Mouse (Mus musculus) urinary bladder, postnatal 4 days (tissue): ENCODE results near the gene Zfp940.
A peak's percentile ranks its signal among the peaks of the same experiment; 100 is the strongest.
"Not testable (repeated sequence)": the region's sequence is repeated elsewhere in the genome, so short reads cannot be mapped to it uniquely, and the experiment has no call there.

Source experiments
- DNase-seq, 2 experiments: peaks; one replicate each; pipeline ENCODE4 v3.0.0; 2021 to 2022; ENCODE audit warnings: low spot score in 2 of 2

The Zfp940 gene

DNA sequence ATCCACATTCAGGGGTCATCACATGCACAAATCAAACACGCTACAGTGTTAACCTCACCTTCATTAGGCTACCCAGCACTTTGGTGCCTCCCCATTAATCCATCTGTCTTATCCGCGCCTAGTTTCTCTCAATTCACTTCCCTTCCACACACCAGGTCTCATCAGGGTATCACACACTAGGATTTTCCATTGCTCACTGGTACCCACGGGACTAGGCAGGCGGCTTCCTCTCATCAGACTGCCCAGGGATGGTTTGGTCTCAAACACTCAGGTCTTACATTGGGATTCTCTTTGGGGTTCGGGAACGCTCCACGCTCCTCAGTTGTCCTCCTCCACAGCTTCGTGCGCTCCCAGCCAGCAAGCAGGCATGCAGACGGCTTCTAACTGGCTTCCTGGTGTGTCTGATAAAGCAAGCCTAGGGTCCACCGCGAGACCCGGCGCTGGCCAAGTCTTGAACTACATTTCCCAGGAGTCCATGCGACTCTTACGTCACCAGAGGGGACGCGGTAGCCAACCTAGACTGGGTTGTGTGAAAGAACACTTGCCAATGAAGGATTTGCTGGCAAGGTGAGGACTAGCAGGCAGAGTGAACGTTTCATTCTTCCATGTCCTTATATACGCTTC is at the start of gene Zfp940:
Gene Zfp940, minus strand, starts transcription at position 451 of the 624 bp plus-strand sequence.
- DNase-seq, result peak; percentile 54 to 72

DNA sequence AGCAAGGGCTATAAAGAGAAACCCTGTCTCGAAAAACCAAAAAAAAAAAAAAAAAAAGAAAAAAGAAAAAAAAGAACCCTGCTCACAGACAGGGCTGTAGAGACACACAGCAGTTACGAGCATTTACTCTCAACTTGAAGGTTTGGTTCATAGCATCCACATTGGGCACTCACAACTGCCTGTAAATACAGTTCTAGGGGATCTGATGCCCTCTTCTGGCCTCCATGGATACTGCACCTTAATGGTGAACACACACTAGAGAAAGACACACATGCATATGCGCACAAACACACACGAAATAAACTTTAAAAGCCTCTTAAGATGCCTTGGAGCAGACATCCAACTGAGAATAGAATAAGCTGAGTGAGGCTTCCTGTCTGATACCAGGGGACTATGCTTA is 44.9 kb upstream of the Zfp940 start:
- DNase-seq, result no peak

DNA sequence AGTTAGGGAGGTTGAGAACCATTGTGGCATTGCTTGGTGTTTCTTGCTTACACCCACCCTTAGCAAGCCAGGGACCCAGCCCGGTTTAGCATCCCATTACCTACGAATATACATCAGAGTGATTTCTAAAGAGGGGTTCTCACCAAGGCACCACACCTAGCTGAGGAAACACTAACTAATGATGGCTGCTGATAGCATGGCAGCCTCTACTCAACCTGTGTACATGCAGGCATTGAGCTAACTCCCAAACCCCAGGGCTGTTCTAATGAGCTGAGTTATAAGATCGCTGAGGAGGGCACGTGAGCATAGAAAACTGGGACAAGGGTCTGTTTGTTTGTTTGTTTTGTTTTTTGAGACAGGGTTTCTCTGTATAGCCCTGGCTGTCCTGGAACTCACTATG is 39.3 kb upstream of the Zfp940 start:
- no peak for DNase-seq

DNA sequence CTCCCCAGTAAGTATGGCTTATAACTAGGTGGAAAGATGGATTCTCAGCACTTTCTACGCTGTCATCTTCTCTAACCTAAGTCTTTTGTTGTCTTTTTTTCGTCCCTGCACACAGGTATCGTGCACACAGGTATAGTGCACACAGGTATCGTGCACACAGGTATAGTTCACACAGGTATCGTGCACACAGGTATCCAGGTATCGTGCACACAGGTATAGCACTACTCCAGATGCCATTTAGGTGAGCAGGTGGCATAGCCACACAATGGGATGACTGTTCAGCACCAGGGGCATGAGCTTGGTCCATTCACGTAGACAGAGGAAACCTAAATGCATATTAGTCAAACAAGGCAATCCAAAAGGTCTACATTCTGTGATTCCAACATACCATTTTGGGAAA is 37.0 kb upstream of the Zfp940 start:
- DNase-seq, result no peak

DNA sequence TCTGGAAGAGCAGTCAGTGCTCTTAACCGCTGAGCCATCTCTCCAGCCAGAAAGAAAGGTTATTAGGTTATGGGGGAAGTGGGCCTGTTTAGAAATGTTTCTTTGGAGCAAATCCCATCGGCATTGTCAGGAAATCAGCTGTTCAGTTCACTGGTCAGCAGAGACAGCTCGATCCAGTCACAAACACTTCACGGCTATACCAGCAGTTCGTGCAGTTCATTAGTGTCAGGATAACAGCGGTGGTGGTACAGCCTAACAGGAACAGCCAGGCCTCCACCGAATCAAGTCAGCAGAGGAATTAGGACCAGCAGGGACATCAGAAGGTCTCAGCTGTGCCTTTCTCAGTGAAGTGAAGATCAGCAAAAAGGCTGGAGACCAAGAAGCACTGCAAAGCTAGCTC is 27.4 kb upstream of the Zfp940 start:
- DNase-seq, result no peak

DNA sequence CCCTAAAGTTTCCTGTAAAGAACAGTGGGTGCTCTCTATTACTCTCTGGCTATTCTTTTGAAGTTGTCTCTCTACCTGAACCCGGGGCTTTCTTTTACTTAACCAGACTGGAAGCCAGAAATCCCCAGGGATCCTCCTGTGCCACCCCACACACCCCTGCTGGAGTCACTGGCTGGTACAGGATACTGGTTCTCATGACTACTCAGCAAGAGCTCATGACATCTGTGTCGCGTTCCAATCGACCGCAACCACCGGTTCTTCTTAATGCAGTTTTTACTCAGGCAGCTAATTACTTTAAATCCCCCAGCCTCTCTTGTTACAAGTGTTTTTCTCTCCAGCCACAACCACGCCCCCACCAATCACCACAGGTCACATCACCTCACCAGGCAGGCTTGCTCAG is 26.6 kb upstream of the Zfp940 start:
- no peak for DNase-seq

DNA sequence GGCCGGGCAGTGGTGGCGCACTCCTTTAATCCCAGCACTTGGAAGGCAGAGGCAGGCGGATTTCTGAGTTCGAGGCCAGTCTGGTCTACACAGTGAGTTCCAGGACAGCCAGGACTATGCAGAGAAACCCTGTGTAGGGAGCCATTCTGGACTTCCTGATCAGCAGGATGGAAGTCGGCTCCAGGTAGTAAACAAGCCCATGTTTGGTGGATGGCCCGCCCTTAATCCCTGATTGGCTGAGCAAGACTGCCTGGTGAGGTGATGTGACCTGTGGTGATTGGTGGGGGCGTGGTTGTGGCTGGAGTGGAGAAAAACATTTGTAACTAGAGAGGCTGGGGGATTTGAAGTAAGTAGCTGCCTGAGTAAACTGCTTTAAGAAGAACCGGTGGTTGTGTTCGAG is 24.1 kb upstream of the Zfp940 start:
- not testable (repeated sequence) for DNase-seq

DNA sequence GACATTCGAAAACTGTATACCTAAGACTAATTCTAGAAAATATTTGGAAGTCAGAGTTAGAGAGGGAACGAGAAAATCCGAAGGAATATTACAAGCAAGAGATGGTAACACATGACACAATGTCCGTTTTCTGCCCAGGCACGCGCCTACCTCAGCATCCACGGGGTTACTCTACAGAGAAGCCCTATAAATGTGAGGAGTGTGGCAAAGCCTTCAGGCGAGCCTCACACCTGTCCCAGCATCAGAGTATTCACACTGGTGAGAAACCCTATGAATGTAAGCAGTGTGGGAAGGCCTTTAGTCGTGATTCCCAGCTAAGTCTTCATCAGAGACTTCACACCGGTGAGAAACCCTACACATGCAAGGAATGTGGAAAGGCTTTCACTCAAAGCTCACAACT is 20.8 kb upstream of the Zfp940 start:
- no peak for DNase-seq

DNA sequence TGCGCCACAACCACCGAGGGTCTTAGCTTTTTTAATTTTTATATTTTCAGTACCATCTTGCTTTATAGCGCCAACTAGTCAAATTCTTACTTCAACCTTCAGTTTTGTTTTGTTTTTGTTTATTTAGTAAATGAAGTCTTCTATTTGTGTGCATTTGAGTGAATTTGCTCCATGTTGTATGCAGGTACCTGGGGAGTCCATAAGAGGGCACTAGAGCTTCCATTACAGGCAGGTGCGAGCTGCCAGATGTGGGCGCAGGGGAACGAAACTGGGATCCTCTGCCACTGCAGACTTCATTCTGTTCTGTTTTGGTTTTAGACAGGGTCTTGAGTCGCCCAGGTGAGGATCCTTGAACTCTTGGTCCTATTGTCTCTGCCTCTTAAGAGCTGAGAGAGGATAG is 8.2 kb upstream of the Zfp940 start:
- no peak for DNase-seq

DNA sequence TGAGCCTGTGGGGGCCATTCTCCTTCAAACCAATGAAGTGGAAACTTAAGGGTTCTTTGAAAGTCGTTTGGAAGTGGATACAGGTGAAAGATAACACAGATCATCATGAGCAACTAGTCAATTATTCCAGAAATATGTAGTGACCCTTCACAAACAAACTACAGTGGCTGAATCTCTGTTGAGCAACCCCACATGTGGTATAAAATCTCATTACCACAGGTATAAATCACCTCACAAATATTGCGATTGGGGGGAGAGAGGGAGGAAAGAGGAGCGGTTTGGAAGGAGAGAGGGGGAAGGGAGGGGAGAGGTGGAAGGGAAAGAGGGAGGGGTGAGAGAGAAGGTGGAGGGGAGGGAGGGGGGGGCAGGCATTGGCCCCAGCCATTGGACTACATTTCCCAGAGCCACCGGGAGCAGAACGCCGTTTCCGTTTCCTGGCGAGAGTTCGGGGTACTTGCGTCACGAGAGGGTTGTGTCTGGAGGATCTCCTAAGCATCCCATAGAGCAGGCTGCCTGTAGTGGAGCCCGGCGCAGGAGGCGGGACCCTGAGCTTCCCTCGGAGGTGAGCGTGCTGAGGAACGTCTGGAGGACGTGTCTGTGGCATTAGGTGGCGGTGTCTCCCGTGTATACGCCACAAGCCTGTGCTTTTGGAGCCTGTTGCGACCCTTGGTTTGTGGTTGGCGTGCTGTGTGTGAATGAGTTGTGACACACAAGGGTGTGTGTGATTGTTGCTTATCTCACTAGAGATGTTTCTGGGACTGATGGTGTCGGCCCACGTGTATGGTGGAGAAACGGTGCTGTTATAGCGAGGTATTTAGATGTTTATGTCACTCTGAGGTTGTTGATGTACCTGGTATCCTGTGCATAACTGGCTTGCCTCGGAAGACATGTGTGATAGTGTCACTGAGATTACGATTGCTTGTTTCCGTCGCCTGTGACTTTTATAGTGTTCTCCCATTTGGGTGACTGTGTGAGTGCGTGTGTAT is 6.4 kb upstream of the Zfp940 start, which contains the start of gene Zfp420:
Gene Zfp420, plus strand, starts transcription at position 448 of the 986 bp plus-strand sequence.
- DNase-seq, result peak; percentile 77 to 81

DNA sequence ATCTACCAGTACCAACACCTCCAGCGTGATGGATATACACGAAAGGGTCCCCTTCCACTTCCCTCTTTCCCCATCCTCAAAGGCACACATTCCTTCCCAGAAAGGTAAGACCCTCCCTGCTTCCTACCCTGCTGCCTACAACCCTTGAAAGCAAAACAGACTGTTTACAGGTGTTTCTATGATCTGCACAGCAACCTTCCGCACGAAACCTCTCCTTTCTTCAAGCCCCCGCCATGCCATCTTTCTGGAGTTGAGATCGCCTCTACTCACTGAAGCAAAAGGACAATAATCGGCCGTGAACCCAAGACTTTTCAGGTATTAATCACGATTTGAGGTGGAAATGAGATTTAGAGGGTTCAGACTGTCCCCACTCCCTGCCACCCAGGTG is 644 bp downstream of the Zfp940 start:
- no peak for DNase-seq

DNA sequence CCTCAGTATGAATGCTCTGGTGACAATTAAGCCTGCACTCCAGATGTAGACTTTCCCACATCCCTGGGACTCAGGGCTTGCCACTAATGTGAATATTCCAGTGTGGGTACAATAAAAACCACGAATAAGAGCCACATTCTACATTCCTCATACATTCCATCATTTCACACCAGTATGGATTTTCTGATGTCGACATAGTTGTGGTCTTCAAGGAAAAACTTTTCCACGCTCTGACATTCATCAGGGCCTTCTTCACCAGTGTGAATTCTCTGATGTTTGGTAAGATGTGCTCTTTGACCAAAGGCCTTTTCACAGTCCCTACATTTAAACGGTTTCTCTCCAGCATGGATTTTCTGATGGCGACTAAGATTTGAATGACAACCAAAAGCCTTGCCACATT is 8.9 kb downstream of the Zfp940 start:
- DNase-seq, result no peak

DNA sequence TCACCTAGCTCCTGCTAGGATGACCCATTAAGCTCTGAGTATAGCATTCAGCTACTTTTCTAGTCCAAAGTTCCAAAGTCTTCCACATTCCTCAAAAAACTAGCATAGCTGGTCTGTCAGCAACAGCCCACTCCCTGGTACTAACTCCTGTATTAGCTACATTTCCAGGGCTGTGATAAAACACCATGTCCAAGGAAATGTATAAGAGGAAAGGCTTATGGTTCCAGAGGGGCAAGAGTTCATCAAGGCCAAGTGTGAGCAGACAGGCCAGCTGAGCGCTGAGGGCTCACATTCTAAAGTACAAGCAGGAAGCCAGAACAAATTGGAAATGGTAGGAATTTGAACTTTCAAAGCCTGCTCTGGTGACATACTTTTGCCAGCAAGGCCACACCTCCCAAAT is 11.4 kb downstream of the Zfp940 start:
- DNase-seq, result no peak

DNA sequence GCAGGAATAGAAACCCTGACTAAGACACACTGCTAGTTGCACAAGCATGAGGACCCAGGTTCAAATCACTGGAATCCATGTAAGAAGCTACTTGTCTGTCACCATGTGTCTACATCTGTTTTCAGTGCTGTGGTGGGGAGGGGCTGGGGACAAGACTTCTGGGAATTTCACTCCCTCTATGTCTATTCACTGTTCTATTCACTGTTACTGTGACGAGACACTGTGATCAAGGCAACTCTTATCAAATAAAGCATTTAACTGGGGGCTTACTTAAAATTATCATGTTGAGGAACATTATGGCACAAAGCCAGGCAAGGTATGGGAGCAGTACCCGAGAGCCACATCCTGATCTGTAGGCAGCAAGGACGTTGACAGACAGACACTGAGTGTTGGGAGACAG is 14.2 kb downstream of the Zfp940 start:
- no peak for DNase-seq

DNA sequence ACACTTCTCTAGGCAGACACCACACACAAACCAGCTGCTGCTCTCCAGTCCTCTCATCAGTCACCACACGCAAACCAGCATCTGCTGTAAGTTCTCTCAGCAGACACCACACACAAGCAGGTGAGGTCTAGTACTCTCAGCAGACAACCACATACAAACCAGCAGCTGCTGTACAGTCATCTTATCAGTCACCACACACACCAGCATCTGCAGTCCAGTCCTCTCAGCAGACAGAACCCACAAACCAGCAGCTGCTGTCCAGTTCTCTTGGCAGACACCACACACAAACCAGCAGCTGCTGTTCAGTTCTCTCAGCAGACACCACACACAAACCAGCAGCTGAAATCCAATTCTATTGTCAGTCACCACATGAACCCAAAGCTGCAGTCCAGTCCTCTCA is 16.7 kb downstream of the Zfp940 start:
- no peak for DNase-seq

DNA sequence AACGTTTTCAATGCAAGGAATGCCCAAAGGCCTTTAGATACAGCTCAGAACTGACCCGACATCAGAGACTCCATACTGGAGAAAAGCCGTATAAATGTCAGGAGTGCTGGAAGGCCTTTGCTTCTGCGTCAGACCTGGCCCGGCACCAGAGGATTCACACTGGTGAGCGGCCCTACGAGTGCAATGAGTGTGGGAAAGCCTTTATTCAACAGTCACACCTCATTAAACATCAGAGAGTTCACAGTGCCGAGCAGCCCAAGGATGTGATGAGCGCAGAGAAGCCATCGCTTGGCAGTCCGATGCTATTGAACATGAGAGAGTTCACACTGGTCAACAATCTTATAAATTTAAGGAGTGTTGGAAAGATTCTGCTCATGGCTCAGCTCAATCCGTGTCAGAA is 23.7 kb downstream of the Zfp940 start:
- no peak for DNase-seq

DNA sequence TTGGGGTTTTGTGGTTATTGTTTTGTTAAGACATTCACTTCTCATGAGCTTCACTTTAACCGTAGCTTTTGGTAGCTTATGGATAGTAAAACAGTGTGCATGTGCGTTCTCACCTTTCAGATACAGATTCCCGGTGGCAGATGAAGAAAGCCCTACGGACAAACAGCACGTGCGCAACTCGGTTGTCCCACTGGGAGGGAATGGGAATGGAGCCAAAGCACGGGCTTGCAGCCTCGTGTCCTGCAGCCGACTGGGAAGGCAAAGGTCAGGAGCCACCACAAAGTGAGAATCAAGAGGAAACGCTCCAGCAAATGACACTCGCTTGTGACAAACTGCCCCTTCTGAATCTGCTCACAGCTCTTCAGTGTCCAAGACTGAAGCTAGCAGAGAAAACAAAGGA is 25.5 kb downstream of the Zfp940 start:
- DNase-seq, result no peak

DNA sequence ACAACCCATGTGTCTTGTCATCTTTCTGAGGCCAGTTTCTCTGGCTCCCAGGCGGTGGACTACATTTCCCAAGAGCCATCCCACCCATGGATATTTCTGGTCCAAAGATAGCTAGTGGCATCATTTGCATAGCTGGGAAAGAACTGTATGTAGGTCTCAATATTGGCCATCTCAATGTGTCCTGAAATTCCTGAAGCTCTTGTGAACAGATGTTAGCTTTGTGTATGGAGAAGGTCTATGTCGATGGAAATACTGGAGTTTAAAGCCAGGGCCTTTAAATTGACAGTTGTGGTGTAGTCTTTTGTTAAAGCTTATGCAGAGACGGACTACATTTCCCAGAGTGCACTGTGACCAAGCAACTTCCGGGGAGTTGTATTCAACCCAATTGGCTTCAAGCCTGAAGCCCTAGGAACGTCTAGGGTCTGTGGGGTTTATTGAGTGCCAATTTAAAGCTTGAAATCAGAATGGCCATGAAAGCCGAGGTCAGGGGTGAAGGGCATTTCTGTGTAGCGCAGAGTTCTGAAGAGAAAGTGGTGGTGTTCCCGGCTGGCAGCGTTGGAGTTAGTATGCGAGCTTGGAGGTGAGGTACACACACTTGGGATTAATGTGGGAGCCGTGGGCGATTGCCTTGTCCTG is 34.7 kb downstream of the Zfp940 start:
- peak in 1 of 2 experiments; percentile 38 for DNase-seq

DNA sequence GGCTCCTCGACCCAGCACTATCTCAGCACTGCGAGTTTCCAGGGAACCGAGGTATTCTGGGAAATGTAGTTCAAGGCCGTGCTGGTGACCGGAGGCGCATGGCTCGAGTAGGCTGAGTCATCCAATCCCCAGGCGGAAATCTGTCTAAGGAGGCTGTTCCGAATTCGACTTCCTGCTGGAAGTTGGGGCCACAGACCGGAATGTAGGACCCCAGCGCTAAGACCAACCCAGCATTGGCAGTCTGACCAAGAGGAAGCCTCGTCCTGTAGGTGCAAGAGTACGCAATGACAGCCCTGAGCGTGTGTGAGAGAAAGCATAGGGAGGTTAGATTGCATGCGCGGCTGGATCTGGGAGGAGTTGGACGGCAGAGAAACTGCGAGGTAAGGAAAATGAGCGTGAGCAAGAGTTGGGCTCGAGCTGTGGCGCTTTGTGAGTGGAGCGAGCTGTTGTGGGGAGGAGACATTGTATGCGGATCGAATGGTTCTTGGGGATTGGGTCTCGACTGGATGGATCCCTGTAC is 37.5 kb downstream of the Zfp940 start, which contains the start of gene Zfp790:
Gene Zfp790, plus strand, starts transcription at position 205 of the 520 bp plus-strand sequence.
- peak; percentile 83 to 84 for DNase-seq

DNA sequence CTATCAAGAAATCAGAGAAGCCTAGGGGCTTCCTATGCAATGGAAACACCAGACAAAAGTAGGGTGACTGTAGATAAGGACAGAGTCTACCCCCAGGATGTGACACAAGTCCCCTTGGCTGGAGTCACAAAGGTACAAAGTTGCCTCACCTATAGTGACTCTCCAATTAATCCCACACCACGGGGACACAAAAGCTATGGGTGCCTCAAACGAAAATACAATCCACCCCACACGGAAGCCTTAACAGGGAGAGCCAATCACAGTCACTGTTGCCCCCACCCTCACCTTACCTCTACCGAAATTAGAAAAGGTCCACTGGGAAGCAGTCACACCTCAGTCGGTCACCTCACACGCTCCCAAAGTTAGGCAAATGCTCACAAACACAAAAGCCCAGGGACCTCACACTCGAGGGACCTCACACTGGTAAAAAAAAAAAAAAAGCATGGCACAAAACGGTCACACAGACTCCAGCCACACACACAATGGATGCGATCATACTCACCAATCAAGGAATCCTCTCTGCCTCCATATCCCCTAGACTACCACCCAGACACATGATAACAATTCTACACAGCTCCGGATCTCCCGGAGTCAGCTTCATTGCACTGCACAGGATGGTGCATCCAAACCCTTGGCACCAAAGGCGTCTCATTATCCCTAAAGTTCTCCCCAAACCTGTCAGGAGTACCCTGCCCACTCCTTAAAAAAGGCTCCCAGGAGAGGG is 38.2 kb downstream of the Zfp940 start:
- no peak for DNase-seq

DNA sequence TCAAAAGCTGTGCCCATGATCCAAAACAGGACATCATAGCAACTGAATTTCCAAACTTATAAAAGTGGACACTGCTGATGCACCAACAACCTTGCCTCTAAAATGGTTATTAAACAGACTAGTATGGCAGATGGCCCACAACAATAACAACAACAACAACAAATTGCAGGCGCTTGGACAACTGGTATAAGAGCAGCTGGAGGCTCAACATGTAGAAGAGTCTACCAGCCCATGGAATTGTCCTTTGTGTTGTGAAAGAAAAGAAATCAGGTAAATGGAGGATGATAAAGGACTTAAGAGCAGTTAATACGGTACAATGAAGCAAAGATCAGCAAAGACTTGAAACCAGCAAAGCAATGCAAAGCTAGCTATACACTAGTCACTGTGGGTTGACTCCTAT is 39.1 kb downstream of the Zfp940 start:
- no peak for DNase-seq

DNA sequence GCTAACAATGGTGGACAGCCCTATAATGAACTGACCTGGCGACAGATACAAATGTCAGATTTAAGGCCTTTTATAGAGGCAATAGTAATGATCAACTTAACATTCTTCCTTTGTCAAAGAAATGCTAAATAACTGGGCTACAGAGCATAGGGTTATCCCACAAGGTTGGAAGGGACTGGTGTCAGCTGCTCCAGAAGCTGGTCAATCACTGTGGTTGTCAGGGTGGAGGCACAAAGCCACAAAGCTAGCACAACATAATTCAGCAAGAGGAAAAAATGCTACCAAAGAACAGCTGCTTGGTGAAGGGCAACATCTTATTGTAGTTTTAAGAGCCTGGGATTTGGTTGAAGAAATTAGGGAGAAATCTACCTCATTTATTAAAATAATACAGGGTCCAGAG is 41.2 kb downstream of the Zfp940 start:
- no peak for DNase-seq
